Mouse (Mus musculus): ENCODE data around the gene Cacng4. TPM values are rescaled to one million over a fixed set of nuclear protein-coding genes. Genes with fewer than 3 reads are reported as not detected.

The Cacng4 gene
- polyA plus RNA-seq, 1 experiment from 2014 or later = 5.8 TPM

DNA sequence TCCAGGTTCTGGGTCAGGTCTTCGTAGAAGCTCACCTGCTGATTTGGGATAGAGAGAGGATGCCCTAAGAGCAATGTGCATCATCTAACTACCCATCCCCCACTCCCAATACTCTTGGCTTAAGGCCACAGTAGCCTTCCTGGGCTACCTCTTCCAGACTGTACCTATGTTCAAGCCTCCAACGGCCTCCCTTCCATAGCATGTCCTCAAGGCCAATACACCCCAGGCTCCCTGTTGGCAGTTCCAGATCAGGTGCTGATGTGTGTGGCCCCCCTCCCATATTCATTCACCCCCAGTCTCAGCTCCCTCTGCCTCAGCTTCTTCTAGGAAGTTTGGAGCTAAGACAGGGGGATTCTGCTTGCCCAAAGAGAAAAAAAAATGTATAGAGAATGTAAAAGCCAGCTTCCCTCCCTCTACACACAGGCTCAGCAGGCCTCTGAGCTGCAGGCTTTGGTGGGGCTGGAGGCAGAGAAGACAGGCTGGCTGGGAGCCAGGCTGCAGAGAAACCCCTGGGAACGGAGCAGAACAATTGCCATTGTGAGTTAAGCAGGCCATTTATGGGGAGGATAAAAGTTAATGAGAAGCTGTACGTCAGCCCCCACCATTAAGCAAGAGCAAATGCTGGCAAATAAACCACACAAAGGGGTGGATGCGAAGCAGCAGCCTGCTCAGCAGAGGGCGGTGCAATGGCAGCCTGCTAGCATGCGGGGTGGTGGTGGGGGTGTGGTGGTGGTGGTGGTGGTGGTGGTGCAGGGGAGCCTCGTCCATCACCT lies 31.5 kb downstream of the Cacng4 start:
- 36% methylated on average over 8 of the region's 8 CpGs for whole genome bisulfite sequencing
- no peaks in the 10 kb centered on the region for H3K9me3 ChIP-seq
- no peak overlapping the region for H3K4me3 ChIP-seq (replicated peaks)

GRCm38 (mm10) chr11:107761790-107762500 lies 32.4 kb downstream of the Cacng4 start:
- peak; percentile 31; the same call in 1 of the 2 replicates for ATAC-seq

More for the DNA sequence above, 31.5 kb downstream of the Cacng4 start:
- Histone ChIP-seq H3K4me1 (replicated peaks) (0 out of 2 replicates have a peak, but pooled peaks cover 11% of the 10 kb centered on the region), H3K27me3 (replicated peaks) (no peaks in the 10 kb centered on the region), H3K27ac (no peak overlapping the region), H3K36me3 (no peaks in the 10 kb centered on the region), H3K4me2 (replicated peaks) (no peak overlapping the region), H3K9ac (peak overlapping the region; percentile 23; the same call in 1 of the 2 replicates)
- ATAC-seq = peak; percentile 65

GRCm38 (mm10) chr11:107760001-107760400 lies 34.4 kb downstream of the Cacng4 start:
- Histone ChIP-seq H3K4me2 (replicated peaks) (no peak overlapping the region), H3K4me1 (replicated peaks) (0 out of 2 replicates have a peak, but pooled peaks cover 11% of the 10 kb centered on the region), H3K27me3 (replicated peaks) (no peaks in the 10 kb centered on the region), H3K4me3 (replicated peaks) (no peak overlapping the region), H3K9ac (no peak overlapping the region), H3K27ac (no peak overlapping the region), H3K9me3 (no peaks in the 10 kb centered on the region), H3K36me3 (no peaks in the 10 kb centered on the region)
- WGBS = 67% methylated on average over 10 of the region's 10 CpGs
- ATAC-seq = no peak

More at GRCm38 (mm10) chr11:107761790-107762500, 32.4 kb downstream of the Cacng4 start:
- H3K9me3 ChIP-seq = no peaks in the 10 kb centered on the region
- no peak overlapping the region for H3K9ac ChIP-seq
- H3K4me1 ChIP-seq (replicated peaks) = 0 out of 2 replicates have a peak, but pooled peaks cover 11% of the 10 kb centered on the region
- WGBS = 55% methylated on average over 10 of the region's 10 CpGs
- no peak overlapping the region for H3K4me2 ChIP-seq (replicated peaks)
- H3K36me3 ChIP-seq = no peaks in the 10 kb centered on the region
- no peak overlapping the region for H3K4me3 ChIP-seq (replicated peaks)
- no peaks in the 10 kb centered on the region for H3K27me3 ChIP-seq (replicated peaks)
- no peak overlapping the region for H3K27ac ChIP-seq

- no peaks in the 10 kb centered on the region for H3K36me3 ChIP-seq
- H3K9me3 ChIP-seq = no peaks in the 10 kb centered on the region
- no peaks in the 10 kb centered on the region for H3K27me3 ChIP-seq (replicated peaks)
- no peak overlapping the region for H3K4me2 ChIP-seq (replicated peaks)
- H3K9ac ChIP-seq = no peak overlapping the region
- no peak overlapping the region for H3K27ac ChIP-seq
- H3K4me3 ChIP-seq (replicated peaks) = no peak overlapping the region
- ATAC-seq = no peak
- 0 out of 2 replicates have a peak, but pooled peaks cover 11% of the 10 kb centered on the region for H3K4me1 ChIP-seq (replicated peaks)
- 85% methylated on average over 9 of the region's 9 CpGs for WGBS
Measured at GRCm38 (mm10) chr11:107759516-107759915, 34.8 kb downstream of the Cacng4 start.

DNA sequence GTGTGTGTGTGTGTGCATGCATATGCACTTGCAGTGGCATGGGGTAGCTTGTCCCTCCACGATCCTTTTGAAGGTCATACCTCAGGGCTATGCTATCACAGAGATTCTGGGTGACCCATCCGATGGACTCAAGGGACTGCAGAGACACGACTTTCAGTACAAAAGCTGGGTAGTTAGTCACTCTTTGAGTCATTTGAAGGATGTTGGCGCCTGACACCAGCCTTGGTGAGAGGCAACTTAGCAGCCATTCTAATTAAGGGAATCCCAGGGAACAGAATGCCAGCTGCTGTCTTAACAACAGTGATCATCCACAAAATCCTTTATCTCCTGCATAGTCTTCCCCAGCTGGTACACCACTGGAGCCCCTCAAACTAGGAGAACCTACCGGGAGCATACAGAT lies 45.2 kb downstream of the Cacng4 start:
- Histone ChIP-seq H3K27me3 (replicated peaks) (no peaks in the 10 kb centered on the region), H3K4me2 (replicated peaks) (no peak overlapping the region), H3K9ac (no peak overlapping the region), H3K4me1 (replicated peaks) (no peaks in the 10 kb centered on the region), H3K4me3 (replicated peaks) (no peak overlapping the region), H3K36me3 (no peaks in the 10 kb centered on the region), H3K9me3 (no peaks in the 10 kb centered on the region), H3K27ac (no peak overlapping the region)
- no peak for ATAC-seq
- WGBS = 84% methylated on average over 5 of the region's 5 CpGs

DNA sequence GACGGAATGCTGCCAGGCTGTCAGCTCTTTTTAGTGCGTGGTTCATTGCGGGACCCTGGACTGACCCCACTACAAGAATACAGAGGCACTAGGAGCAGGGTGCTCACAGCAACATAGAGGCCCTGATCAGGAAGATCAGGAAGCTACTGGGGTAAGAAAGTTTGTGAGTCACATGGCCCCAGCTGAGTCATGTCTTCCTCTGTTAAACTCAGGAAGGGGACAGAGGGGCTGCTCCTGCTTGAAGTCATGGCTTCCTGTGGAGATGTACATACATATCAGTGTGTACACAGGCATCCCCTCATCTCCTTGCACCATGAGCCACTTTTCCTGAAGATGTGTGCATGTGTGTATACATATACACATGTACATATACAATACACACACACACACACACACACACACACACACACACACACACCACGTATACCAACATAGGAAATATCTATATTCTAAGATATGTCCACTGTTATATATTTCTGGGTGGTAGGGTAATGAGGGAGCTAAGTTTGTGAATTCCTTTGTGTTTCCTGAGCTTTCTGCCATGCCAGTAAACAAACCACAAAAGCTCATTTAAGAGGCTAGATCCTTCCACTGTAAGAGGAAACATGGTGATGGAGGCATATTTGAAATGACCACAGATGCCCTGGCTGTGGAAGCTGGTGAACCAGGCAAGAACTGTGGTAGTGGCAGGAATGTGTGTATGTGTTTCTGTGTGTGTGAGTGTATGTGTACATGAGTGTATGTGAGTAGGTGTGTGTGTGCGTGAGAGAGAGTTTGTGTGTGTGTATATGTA lies 45.9 kb downstream of the Cacng4 start:
- H3K27ac ChIP-seq = no peak overlapping the region
- 76% methylated on average over 5 of the region's 5 CpGs for WGBS
- no peak for ATAC-seq
- no peaks in the 10 kb centered on the region for H3K36me3 ChIP-seq
- no peaks in the 10 kb centered on the region for H3K9me3 ChIP-seq
- no peak overlapping the region for H3K4me3 ChIP-seq (replicated peaks)
- H3K27me3 ChIP-seq (replicated peaks) = no peaks in the 10 kb centered on the region
- no peak overlapping the region for H3K9ac ChIP-seq
- H3K4me2 ChIP-seq (replicated peaks) = no peak overlapping the region
- H3K4me1 ChIP-seq (replicated peaks) = no peaks in the 10 kb centered on the region

GRCm38 (mm10) chr11:107743100-107743499 lies 51.3 kb downstream of the Cacng4 start:
- WGBS = 59% methylated on average over 3 of the region's 3 CpGs
- no peaks in the 10 kb centered on the region for H3K27me3 ChIP-seq (replicated peaks)
- ATAC-seq = no peak
- 0 out of 2 replicates have a peak, but pooled peaks cover 2% of the 10 kb centered on the region for H3K4me1 ChIP-seq (replicated peaks)
- no peak overlapping the region for H3K4me2 ChIP-seq (replicated peaks)
- no peak overlapping the region for H3K9ac ChIP-seq
- H3K4me3 ChIP-seq (replicated peaks) = no peak overlapping the region
- H3K27ac ChIP-seq = no peak overlapping the region
- H3K9me3 ChIP-seq = no peaks in the 10 kb centered on the region
- H3K36me3 ChIP-seq = no peaks in the 10 kb centered on the region

GRCm38 (mm10) chr11:107738418-107739099 lies 55.8 kb downstream of the Cacng4 start:
- whole genome bisulfite sequencing = 81% methylated on average over 20 of the region's 20 CpGs
- Histone ChIP-seq H3K27me3 (replicated peaks) (no peaks in the 10 kb centered on the region), H3K4me1 (replicated peaks) (0 out of 2 replicates have a peak, but pooled peaks cover 2% of the 10 kb centered on the region), H3K9me3 (no peaks in the 10 kb centered on the region), H3K9ac (no peak overlapping the region), H3K4me2 (replicated peaks) (no peak overlapping the region), H3K4me3 (replicated peaks) (no peak overlapping the region), H3K36me3 (no peaks in the 10 kb centered on the region), H3K27ac (no peak overlapping the region)
- no peak for ATAC-seq

GRCm38 (mm10) chr11:107737886-107738285 lies 56.5 kb downstream of the Cacng4 start:
- Histone ChIP-seq H3K9ac (no peak overlapping the region), H3K4me3 (replicated peaks) (no peak overlapping the region), H3K27ac (no peak overlapping the region), H3K9me3 (no peaks in the 10 kb centered on the region), H3K27me3 (replicated peaks) (no peaks in the 10 kb centered on the region), H3K4me1 (replicated peaks) (0 out of 2 replicates have a peak, but pooled peaks cover under 1% of the 10 kb centered on the region), H3K4me2 (replicated peaks) (no peak overlapping the region), H3K36me3 (no peaks in the 10 kb centered on the region)
- 79% methylated on average over 6 of the region's 6 CpGs for WGBS
- ATAC-seq = no peak

GRCm38 (mm10) chr11:107734133-107734532 lies 60.2 kb downstream of the Cacng4 start:
- Histone ChIP-seq H3K36me3 (no peaks in the 10 kb centered on the region), H3K27me3 (replicated peaks) (no peaks in the 10 kb centered on the region), H3K4me1 (replicated peaks) (no peaks in the 10 kb centered on the region), H3K4me3 (replicated peaks) (no peak overlapping the region), H3K9me3 (no peaks in the 10 kb centered on the region), H3K9ac (no peak overlapping the region), H3K27ac (no peak overlapping the region), H3K4me2 (replicated peaks) (no peak overlapping the region)
- 71% methylated on average over 7 of the region's 7 CpGs for WGBS
- no peak for ATAC-seq

GRCm38 (mm10) chr11:107731498-107731897 lies 62.9 kb downstream of the Cacng4 start:
- Histone ChIP-seq H3K4me2 (replicated peaks) (no peak overlapping the region), H3K9ac (no peak overlapping the region), H3K27me3 (replicated peaks) (no peaks in the 10 kb centered on the region), H3K4me1 (replicated peaks) (no peaks in the 10 kb centered on the region), H3K36me3 (no peaks in the 10 kb centered on the region), H3K9me3 (no peaks in the 10 kb centered on the region), H3K4me3 (replicated peaks) (no peak overlapping the region), H3K27ac (no peak overlapping the region)
- no peak for ATAC-seq
- WGBS = 71% methylated on average over 5 of the region's 5 CpGs
